Mouse (Mus musculus) erythroblast, embryonic 14.5 days (primary cell): ENCODE measurements around the gene Olfml2a. TPM values are rescaled to one million over a fixed set of nuclear protein-coding genes. Genes with fewer than 3 reads are reported as not detected.

Source experiments
- H3K27me3 ChIP-seq: 2 replicates; pipeline ENCODE4 v1.6.1; 2012; ENCODE audit warnings: inconsistent platforms; ENCODE audit not compliant: control insufficient read depth
- H3K36me3 ChIP-seq: 2 replicates; pipeline ENCODE4 v1.6.1; 2012; ENCODE audit warnings: mild to moderate bottlenecking, inconsistent platforms; ENCODE audit not compliant: control insufficient read depth
- H3K4me1 ChIP-seq: 2 replicates; pipeline ENCODE4 v1.6.1; 2012; ENCODE audit warnings: inconsistent platforms; ENCODE audit not compliant: control insufficient read depth
- H3K4me3 ChIP-seq: replicated peaks from 2 replicates; pipeline ENCODE3; 2012; ENCODE audit warnings: moderate library complexity, mild to moderate bottlenecking, inconsistent platforms
- H3K9me3 ChIP-seq: 2 replicates; pipeline ENCODE4 v1.6.1; 2012; ENCODE audit warnings: low read length, inconsistent platforms, mixed read lengths; ENCODE audit not compliant: control insufficient read depth
- GATA1 ChIP-seq: IDR thresholded peaks from 2 replicates; pipeline ENCODE4 v1.6.1; 2012; ENCODE audit warnings: low read length, inconsistent platforms, mixed read lengths
- TAL1 ChIP-seq: IDR thresholded peaks from 3 replicates; pipeline ENCODE4 v1.6.1; 2012; ENCODE audit warnings: low read length, inconsistent platforms, mixed read lengths
- polyA plus RNA-seq: library from polyadenylated mRNA; stranded (reverse); fragments of >175 nt; gene quantifications from 2 replicates; pipeline ENCODE4 v1.2.3, GENCODE M21; 2012

The Olfml2a gene
- polyA plus RNA-seq = 0.01 TPM in 2 replicates

GRCm38 (mm10) chr2:38931851-38932667 is at the start of gene Olfml2a:
Gene Olfml2a (plus strand): TSS chr2:38931978.
- Histone ChIP-seq H3K36me3 (no peaks in the 10 kb centered on the region), H3K27me3 (peaks cover 47% of the 10 kb centered on the region), H3K4me1 (peaks cover 18% of the 10 kb centered on the region), H3K9me3 (no peaks in the 10 kb centered on the region), H3K4me3 (peak within 1 kb of the TSS; percentile 52)
- TF ChIP-seq GATA1 (no peak), TAL1 (no peak)

- TF ChIP-seq GATA1 (no peak), TAL1 (no peak)
- Histone ChIP-seq H3K4me3 (no peak overlapping the region), H3K9me3 (no peaks in the 10 kb centered on the region), H3K4me1 (peaks cover 2% of the 10 kb centered on the region), H3K36me3 (no peaks in the 10 kb centered on the region), H3K27me3 (no peaks in the 10 kb centered on the region)
Measured at GRCm38 (mm10) chr2:38902866-38903265, 28.9 kb upstream of the Olfml2a start.

DNA sequence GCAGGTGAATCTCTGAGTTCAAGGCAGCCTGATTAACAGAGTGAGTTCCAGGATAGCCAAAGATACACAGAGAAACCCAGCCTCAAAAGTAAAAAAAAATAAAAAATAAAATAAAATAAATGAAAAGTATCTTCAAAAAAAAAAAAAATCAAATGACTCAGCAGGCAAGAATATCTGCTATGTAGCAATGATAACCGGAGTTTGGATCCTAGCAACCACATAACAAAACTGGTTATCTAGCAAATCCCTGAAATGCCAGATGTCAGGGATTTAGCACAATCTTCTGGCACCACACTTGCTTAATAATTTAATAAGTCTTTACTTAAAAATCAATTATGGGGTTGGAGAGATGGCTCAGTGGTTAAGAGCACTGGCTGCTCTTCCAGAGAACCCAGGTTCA is 27.5 kb upstream of the Olfml2a start:
- TF ChIP-seq GATA1 (no peak), TAL1 (no peak)
- no peak overlapping the region for H3K4me3 ChIP-seq
- H3K36me3 ChIP-seq = no peaks in the 10 kb centered on the region
- peaks cover 2% of the 10 kb centered on the region for H3K4me1 ChIP-seq
- H3K27me3 ChIP-seq = no peaks in the 10 kb centered on the region
- no peaks in the 10 kb centered on the region for H3K9me3 ChIP-seq

GRCm38 (mm10) chr2:38906097-38906496 is 25.7 kb upstream of the Olfml2a start:
- Histone ChIP-seq H3K4me3 (no peak overlapping the region), H3K4me1 (peaks cover 2% of the 10 kb centered on the region), H3K27me3 (no peaks in the 10 kb centered on the region), H3K36me3 (no peaks in the 10 kb centered on the region), H3K9me3 (no peaks in the 10 kb centered on the region)
- TF ChIP-seq TAL1 (no peak), GATA1 (no peak)

- Histone ChIP-seq H3K27me3 (no peaks in the 10 kb centered on the region), H3K4me1 (no peaks in the 10 kb centered on the region), H3K4me3 (no peak overlapping the region), H3K36me3 (no peaks in the 10 kb centered on the region), H3K9me3 (no peaks in the 10 kb centered on the region)
- TF ChIP-seq GATA1 (no peak), TAL1 (no peak)
Measured at GRCm38 (mm10) chr2:38908604-38909003, 23.2 kb upstream of the Olfml2a start.

GRCm38 (mm10) chr2:38914517-38914916 is 17.3 kb upstream of the Olfml2a start:
- no peaks in the 10 kb centered on the region for H3K27me3 ChIP-seq
- TF ChIP-seq GATA1 (no peak), TAL1 (no peak)
- no peaks in the 10 kb centered on the region for H3K9me3 ChIP-seq
- no peaks in the 10 kb centered on the region for H3K36me3 ChIP-seq
- no peak overlapping the region for H3K4me3 ChIP-seq
- no peaks in the 10 kb centered on the region for H3K4me1 ChIP-seq

DNA sequence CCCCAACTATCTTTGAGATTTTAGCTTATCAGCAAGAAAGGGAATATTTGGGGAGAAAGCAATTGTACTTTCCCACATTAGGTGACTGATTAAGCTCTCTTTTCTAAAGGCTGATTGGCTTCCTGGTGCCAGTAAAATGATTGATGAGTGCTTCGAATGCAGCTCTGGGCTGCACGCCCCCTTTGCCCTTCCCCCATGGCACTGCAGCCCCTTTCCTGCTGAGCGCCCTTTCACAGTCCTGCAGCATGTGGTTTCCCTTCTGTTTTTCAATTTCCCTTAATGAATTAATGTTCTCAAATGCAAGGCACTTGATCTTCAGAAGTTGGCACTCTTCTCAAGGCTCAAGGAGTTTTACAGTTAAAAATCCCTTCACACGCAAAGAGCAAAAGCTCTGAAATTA is 16.8 kb upstream of the Olfml2a start:
- no peaks in the 10 kb centered on the region for H3K9me3 ChIP-seq
- no peak for TF ChIP-seq TAL1
- H3K4me1 ChIP-seq = no peaks in the 10 kb centered on the region
- no peaks in the 10 kb centered on the region for H3K27me3 ChIP-seq
- no peak overlapping the region for H3K4me3 ChIP-seq
- no peaks in the 10 kb centered on the region for H3K36me3 ChIP-seq

DNA sequence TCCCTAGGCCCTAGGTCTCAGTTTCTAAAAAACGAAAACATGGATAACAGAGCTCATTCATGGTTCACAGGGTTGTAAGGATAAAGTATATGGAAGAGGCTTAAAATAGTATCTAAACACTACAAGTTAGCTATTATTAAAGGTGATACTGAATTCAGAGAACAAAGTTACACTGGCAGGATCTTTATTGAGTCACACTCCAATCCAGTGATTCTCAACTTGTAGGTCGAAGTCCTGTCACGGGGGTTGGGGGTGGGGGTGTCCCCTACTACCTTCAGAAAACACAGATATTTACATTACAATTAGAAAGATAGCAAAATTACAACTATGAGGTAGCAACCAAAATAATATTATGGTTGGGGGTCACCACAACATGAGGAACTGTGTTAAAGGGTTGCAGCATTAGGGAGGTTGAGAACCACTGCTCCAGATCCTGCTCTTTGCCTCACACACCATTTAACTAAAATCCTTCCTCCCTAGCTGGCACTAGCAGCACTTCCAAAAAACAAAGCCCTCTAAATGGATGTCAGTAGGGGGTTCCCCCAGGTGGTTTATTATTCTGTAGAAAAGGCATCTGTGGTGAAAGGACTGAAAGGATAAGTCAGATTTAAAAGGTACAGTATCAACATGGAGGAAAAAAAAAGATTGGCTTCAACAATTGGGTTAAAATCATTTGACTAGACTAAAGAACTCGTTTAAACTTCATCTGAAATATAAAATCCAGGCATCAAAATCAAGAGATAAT is 14.7 kb upstream of the Olfml2a start:
- Histone ChIP-seq H3K4me3 (no peak overlapping the region), H3K27me3 (peaks cover 9% of the 10 kb centered on the region), H3K36me3 (no peaks in the 10 kb centered on the region), H3K4me1 (no peaks in the 10 kb centered on the region), H3K9me3 (no peaks in the 10 kb centered on the region)
- TF ChIP-seq GATA1 = no peak
- TF ChIP-seq TAL1 = no peak

DNA sequence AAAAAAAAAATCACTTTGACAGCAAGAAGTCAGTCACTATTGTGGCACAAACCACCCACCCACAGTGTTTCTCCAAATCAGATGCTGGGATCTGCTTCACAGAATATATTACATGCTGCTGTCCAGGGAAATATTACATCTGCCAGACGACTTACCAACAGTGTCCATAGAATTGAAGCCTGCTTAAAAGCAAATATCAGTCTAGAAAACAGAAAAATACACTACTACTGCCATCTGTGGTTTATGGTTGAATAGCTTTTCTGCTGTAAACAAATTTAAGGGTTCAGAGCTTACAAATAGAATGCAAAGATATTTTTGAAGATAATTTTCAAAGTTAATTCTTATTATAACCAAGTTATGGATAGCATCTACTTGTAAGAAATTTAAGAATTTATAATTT is 10.4 kb upstream of the Olfml2a start:
- H3K4me1 ChIP-seq = peaks cover 12% of the 10 kb centered on the region
- TF ChIP-seq TAL1 (no peak), GATA1 (no peak)
- no peak overlapping the region for H3K4me3 ChIP-seq
- H3K9me3 ChIP-seq = peaks cover 3% of the 10 kb centered on the region; the same call in 1 of the 2 replicates
- H3K27me3 ChIP-seq = peaks cover 51% of the 10 kb centered on the region
- H3K36me3 ChIP-seq = no peaks in the 10 kb centered on the region
